29 mouse cellular contexts compared by ENCODE assay signal in the genomic region with DNA sequence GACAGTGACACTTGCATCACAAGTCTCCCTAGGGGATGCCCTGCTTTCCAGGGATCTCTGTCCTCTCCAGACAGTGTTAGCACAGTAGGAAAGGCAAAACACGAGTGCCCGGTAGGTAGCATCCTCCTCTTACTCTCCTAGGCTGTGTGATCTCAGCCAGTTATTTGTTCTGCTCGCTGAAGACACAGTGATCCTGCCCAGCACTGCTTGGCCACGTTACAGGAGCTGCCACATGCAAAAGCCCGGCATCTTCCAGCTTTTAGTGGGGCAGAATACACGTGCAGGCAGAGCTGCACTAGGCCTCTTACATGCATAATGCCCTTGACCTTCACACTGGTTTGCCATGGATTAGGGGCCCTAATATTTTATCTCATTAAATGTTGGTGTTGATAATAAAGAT. TPM values are rescaled to one million over a fixed set of nuclear protein-coding genes. Genes with fewer than 3 reads are reported as not detected.
DNase-seq lines count a peak whose midpoint lies in the region; ATAC-seq and TF ChIP-seq lines count a peak whose summit lies in the region.
"Had no signal": no experiment of that assay in that cellular context is flagged by ENCODE, and none has a peak within 500 bp of the region (broad histone marks: within the 10 kb centered on the region; RNA-seq: fewer than 3 reads in every experiment).

No protein-coding gene starts in this region.

- H3K9me3 ChIP-seq in forebrain, embryonic 11.5 days (ENCODE audit: control insufficient read depth, low read length) = no peaks in the 10 kb centered on the region
- H3K9me3 ChIP-seq: forebrain, embryonic 12.5 days; heart, embryonic 12.5 days; hindbrain, embryonic 13.5 days; liver, embryonic 12.5 days had no signal

- TF ChIP-seq CTCF in gastrocnemius, adult 2 months (IDR thresholded peaks at IDR 0.05) = no peak

- peak; percentile 45 for DNase-seq in adrenal gland, adult 2 months
- no peak for DNase-seq in adrenal gland, adult 8-10 months
- no peak for DNase-seq in gastrocnemius, adult 2 months
- DNase-seq in gastrocnemius, postnatal 10 days = no peak
- DNase-seq in retina, adult 2 months (ENCODE audit: low read depth, low spot score) = peak; percentile 36
- no peak for DNase-seq in retina, embryonic 14.5 days (ENCODE audit: low spot score)
- DNase-seq in retina, postnatal 1 day = peak; percentile 41
- DNase-seq in forebrain, embryonic 11.5 days (ENCODE audit: low spot score) = no peak
- DNase-seq: forebrain, postnatal 0 days; gastrocnemius, postnatal 14 days; heart, adult 11 months; heart, postnatal 4 days; kidney, adult 8-10 months; kidney, postnatal 10 days; liver, postnatal 0 days; midbrain, embryonic 14.5 days; right cerebral cortex, adult 18-20 months; right cerebral cortex, postnatal 4 days; thymus, adult 2 months; thymus, postnatal 36 days had no signal

- no peak overlapping the region for H3K4me2 ChIP-seq in forebrain, embryonic 11.5 days (ENCODE audit: low read depth, low read length, severe bottlenecking)
- H3K4me2 ChIP-seq: forebrain, embryonic 12.5 days; heart, embryonic 12.5 days; hindbrain, embryonic 13.5 days; liver, embryonic 12.5 days had no signal

- H3K4me1 ChIP-seq in forebrain, embryonic 11.5 days (replicated peaks; ENCODE audit: control insufficient read depth, insufficient read depth, low read length) = no peaks in the 10 kb centered on the region
- H3K4me1 ChIP-seq: forebrain, embryonic 12.5 days; hindbrain, embryonic 13.5 days had no signal

- intact Hi-C loops in gastrocnemius, adult 2 months (cut with DNase I) = no loop called here

- H3K27me3 ChIP-seq in forebrain, embryonic 11.5 days (ENCODE audit: control insufficient read depth, insufficient read depth, low read length) = no peaks in the 10 kb centered on the region
- H3K27me3 ChIP-seq: forebrain, embryonic 12.5 days; heart, embryonic 12.5 days; hindbrain, embryonic 13.5 days; liver, embryonic 12.5 days; Patski had no signal

- H3K27ac ChIP-seq in gastrocnemius, adult 2 months = peak overlapping the region; percentile 90
- no peak overlapping the region for H3K27ac ChIP-seq in forebrain, embryonic 11.5 days (ENCODE audit: low read depth, low read length)
- H3K27ac ChIP-seq: forebrain, embryonic 12.5 days; hindbrain, embryonic 13.5 days; liver, embryonic 12.5 days; macrophage; stomach, postnatal 0 days had no signal

- H3K4me3 ChIP-seq in gastrocnemius, adult 2 months = no peak overlapping the region
- H3K4me3 ChIP-seq in forebrain, embryonic 11.5 days (ENCODE audit: low read depth, low read length) = no peak overlapping the region
- H3K4me3 ChIP-seq: erythroblast, embryonic 14.5 days; forebrain, embryonic 12.5 days; heart, embryonic 12.5 days; hindbrain, embryonic 13.5 days; liver, embryonic 12.5 days had no signal

- H3K9ac ChIP-seq in forebrain, embryonic 11.5 days (ENCODE audit: low read length) = no peak overlapping the region
- H3K9ac ChIP-seq: forebrain, embryonic 12.5 days; forebrain, postnatal 0 days; heart, embryonic 12.5 days; hindbrain, embryonic 13.5 days; liver, embryonic 12.5 days; liver, postnatal 0 days had no signal

- H3K36me3 ChIP-seq in forebrain, embryonic 11.5 days (ENCODE audit: control insufficient read depth, insufficient read depth, low read length) = no peaks in the 10 kb centered on the region; the same call in 1 of the 2 replicates

- ATAC-seq in forebrain, embryonic 11.5 days (replicated peaks; ENCODE audit: low FRiP score) = no peak
- ATAC-seq: forebrain, postnatal 0 days; intestine, embryonic 16.5 days; liver, embryonic 12.5 days; liver, postnatal 0 days; Patski had no signal

- WGBS in forebrain, embryonic 11.5 days = 94% methylated on average over 6 of the region's 6 CpGs

RNA-seq across cellular contexts. Expression of gene Atp6v0e, which starts 43.5 kb away (rescaled TPM):
- 100 to 1,000 TPM; 213 to 229 TPM for total RNA-seq in adrenal gland, adult 2 months (2021)
- 193 and 215 TPM in 2 replicates for polyA plus RNA-seq in adrenal gland, adult 2 months (2012; rRNA removed)
- 100 to 1,000 TPM; 183 to 265 (median 234) TPM for total RNA-seq in adrenal gland, adult 8-10 months (2022)
- total RNA-seq in gastrocnemius, adult 2 months (2021) = 10 to 100 TPM; 28.7 to 31.2 TPM
- total RNA-seq in gastrocnemius, postnatal 10 days (2021) = 10 to 100 TPM; 44.1 to 46.0 TPM
- 87.3 and 94.7 TPM in 2 replicates for polyA plus RNA-seq in forebrain, embryonic 11.5 days (2014; fragmentation: Nextera tagmentation; extraction: Ambion mirVana)

RNA-seq across cellular contexts. Expression of gene Dusp1, which starts 57.6 kb away (rescaled TPM):
- total RNA-seq in adrenal gland, adult 2 months (2021) = 10 to 100 TPM; 33.5 to 67.7 TPM
- 80.9 and 86.9 TPM in 2 replicates for polyA plus RNA-seq in adrenal gland, adult 2 months (2012; rRNA removed)
- total RNA-seq in adrenal gland, adult 8-10 months (2022) = 10 to 100 TPM; 41.3 to 67.9 (median 53.3) TPM
- 10 to 100 TPM; 73.0 to 89.6 TPM for total RNA-seq in gastrocnemius, adult 2 months (2021)
- 10 to 100 TPM; 40.3 to 43.3 TPM for total RNA-seq in gastrocnemius, postnatal 10 days (2021)
- polyA plus RNA-seq in forebrain, embryonic 11.5 days (2014; fragmentation: Nextera tagmentation; extraction: Ambion mirVana) = 35.7 and 37.6 TPM in 2 replicates

RNA-seq across cellular contexts. Expression of gene Ergic1, which starts 58.3 kb away (rescaled TPM):
- 100 to 1,000 TPM; 166 to 170 TPM for total RNA-seq in adrenal gland, adult 2 months (2021)
- polyA plus RNA-seq in adrenal gland, adult 2 months (2012; rRNA removed) = 132 and 156 TPM in 2 replicates
- total RNA-seq in adrenal gland, adult 8-10 months (2022) = 100 to 1,000 TPM; 142 to 218 (median 163) TPM
- 10 to 100 TPM; 40.3 to 60.3 TPM for total RNA-seq in gastrocnemius, adult 2 months (2021)
- 100 to 1,000 TPM; 115 to 117 TPM for total RNA-seq in gastrocnemius, postnatal 10 days (2021)
- polyA plus RNA-seq in forebrain, embryonic 11.5 days (2014; fragmentation: Nextera tagmentation; extraction: Ambion mirVana) = 139 and 145 TPM in 2 replicates

Comparison
In these comparisons a context has a peak if more than half of its experiments do, and no peak if none do; other contexts are left out.
1. DNase-seq: peak in adrenal gland, adult 2 months (single experiment), retina, adult 2 months (single experiment) and retina, postnatal 1 day (single experiment); none in adrenal gland, adult 8-10 months (single experiment), gastrocnemius, adult 2 months (single experiment), gastrocnemius, postnatal 10 days (single experiment), retina, embryonic 14.5 days (single experiment) and forebrain, embryonic 11.5 days (single experiment).